Mouse (Mus musculus) liver, embryonic 14.5 days (tissue): Measurements from ENCODE around the gene Klhdc3. TPM values are rescaled to one million over a fixed set of nuclear protein-coding genes. Genes with fewer than 3 reads are reported as not detected.

ENCODE experiments used
- ATAC-seq: fragments of 200-750 bp; cut with Nextera tagmentation; 2 replicates; pipeline ENCODE4 v1.8.0; 2017; ENCODE audit warnings: moderate number of reproducible peaks, mild to moderate bottlenecking, moderate library complexity; ENCODE audit not compliant: insufficient read depth
- DNase-seq, 3 experiments: peaks; one replicate each; pipeline ENCODE4 v3.0.0-alpha.2; 2012 to 2013; ENCODE audit warnings: low read depth in 3 of 3, low spot score in 3 of 3
- H3K27ac ChIP-seq: fragments of 300-500 bp; sonication (generic); 2 replicates; pipeline ENCODE4 v1.5.1; 2014; ENCODE audit warnings: moderate library complexity, mild to moderate bottlenecking, control low read depth, inconsistent platforms
- H3K27me3 ChIP-seq: fragments of 300-500 bp; sonication (generic); 2 replicates; pipeline ENCODE4 v1.6.1; 2014; ENCODE audit warnings: mild to moderate bottlenecking, low read length, moderate library complexity; ENCODE audit not compliant: control insufficient read depth, insufficient read depth
- H3K36me3 ChIP-seq: fragments of 300-500 bp; sonication (generic); replicated peaks from 2 replicates; pipeline ENCODE4 v1.6.1; 2014; ENCODE audit warnings: low read depth; ENCODE audit not compliant: control insufficient read depth, insufficient read depth
- H3K4me1 ChIP-seq, 2 experiments: fragments of 200-500 bp in 1 of 2; fragments of 300-500 bp in 1 of 2; sonication (generic) in 1 of 2; replicated peaks; 2 replicates each; pipeline ENCODE4 v1.6.1; 2012 to 2014; ENCODE audit warnings: antibody characterized with exemption in 1 of 2, inconsistent platforms in 1 of 2, low read length in 1 of 2; ENCODE audit not compliant: control insufficient read depth in 2 of 2, insufficient read depth in 2 of 2
- H3K4me2 ChIP-seq: fragments of 300-500 bp; sonication (generic); 2 replicates; pipeline ENCODE4 v1.6.1; 2014; ENCODE audit warnings: low read depth, mild to moderate bottlenecking, control low read depth, moderate library complexity
- H3K4me3 ChIP-seq, 2 experiments: fragments of 200-500 bp in 1 of 2; fragments of 300-500 bp in 1 of 2; sonication (generic) in 1 of 2; 2 replicates each; pipeline ENCODE4 v1.5.1; 2012 to 2014; ENCODE audit warnings: low read depth in 2 of 2, low read length in 2 of 2, mild to moderate bottlenecking in 2 of 2, control low read depth in 1 of 2, inconsistent platforms in 1 of 2, moderate library complexity in 1 of 2; ENCODE audit not compliant: insufficient read depth in 1 of 2
- H3K9ac ChIP-seq: fragments of 300-500 bp; sonication (generic); replicated peaks from 2 replicates; pipeline ENCODE4 v1.6.1; 2014; ENCODE audit warnings: mild to moderate bottlenecking, control low read depth, moderate library complexity
- H3K9me3 ChIP-seq: fragments of 300-500 bp; sonication (generic); 2 replicates; pipeline ENCODE4 v1.6.1; 2016; ENCODE audit warnings: low read length, mixed read lengths; ENCODE audit not compliant: control insufficient read depth
- CTCF ChIP-seq: IDR thresholded peaks from 2 replicates; pipeline ENCODE4 v1.5.1; 2016; ENCODE audit warnings: antibody characterized with exemption, low read depth, control low read depth
- EP300 ChIP-seq: IDR thresholded peaks from 2 replicates; pipeline ENCODE4 v1.6.1; 2016; ENCODE audit warnings: antibody characterized with exemption, low read depth
- WGBS: fragments of 180-500 bp; shearing (Covaris S2); extraction: QIAGEN DNeasy Blood & Tissue Kit; methylation state at CpG from one replicate; pipeline ENCODE4 v1.1.7; 2014; ENCODE audit not compliant: insufficient replicate concordance; 5-methylcytosine and 5-hydroxymethylcytosine counted together
- polyA plus RNA-seq, 2 experiments: library from polyadenylated mRNA; depleted of rRNA in 1 of 2; stranded (reverse) in 1 of 2; unstranded in 1 of 2; fragments of >200 nt; fragmentation: Nextera tagmentation in 1 of 2; extraction: Ambion mirVana in 1 of 2; gene quantifications; 2 replicates each; pipeline versions ENCODE4 v1.2.1 to v1.2.3; 2012 to 2014

Klhdc3 gene
- polyA plus RNA-seq, 2 experiments, result 40.2 to 46.3 TPM

DNA sequence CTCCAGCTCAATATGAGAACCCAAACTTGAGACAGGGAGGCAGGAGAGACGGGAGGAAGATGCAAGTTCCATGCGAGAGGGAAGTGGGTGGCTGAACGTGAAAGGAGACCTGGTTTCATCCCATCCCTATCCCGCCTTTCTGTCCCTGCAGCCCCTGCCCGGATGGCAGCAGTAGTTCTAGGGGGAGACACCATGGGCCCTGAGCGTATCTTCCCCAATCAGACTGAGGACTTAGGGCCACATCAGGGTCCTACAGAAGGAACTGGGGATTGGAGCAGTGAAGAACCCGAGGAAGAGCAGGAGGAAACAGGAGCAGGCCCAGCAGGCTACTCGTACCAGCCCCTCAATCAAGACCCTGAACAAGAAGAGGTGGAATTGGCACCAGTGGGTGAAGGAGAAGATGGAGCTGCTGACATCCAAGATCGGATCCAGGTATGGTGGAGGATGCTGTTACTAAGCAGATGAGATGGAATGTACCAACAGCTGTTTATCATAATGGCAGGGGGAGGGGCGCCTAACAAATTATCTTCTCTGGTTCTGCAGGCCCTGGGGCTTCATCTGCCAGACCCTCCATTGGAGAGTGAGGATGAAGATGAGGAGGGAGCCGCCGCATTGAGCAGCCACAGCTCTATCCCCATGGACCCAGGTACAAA, 878 bp upstream of the Klhdc3 start:
- Histone ChIP-seq H3K9ac (peak overlapping the region; percentile 76), H3K4me2 (peak overlapping the region; percentile 82), H3K9me3 (no peaks in the 10 kb centered on the region), H3K36me3 (peaks cover 21% of the 10 kb centered on the region), H3K4me1 (peaks cover 14 to 19% of the 10 kb centered on the region in 2 experiments), H3K27ac (no peak overlapping the region; the same call in 1 of the 2 replicates), H3K4me3 (peak overlapping the region; percentile 65 to 73), H3K27me3 (no peaks in the 10 kb centered on the region)
- ATAC-seq (no peak), DNase-seq (no peak)
- TF ChIP-seq CTCF, result no peak
- TF ChIP-seq EP300, result no peak
- WGBS, result 24% methylated on average over 12 of the region's 12 CpGs

DNA sequence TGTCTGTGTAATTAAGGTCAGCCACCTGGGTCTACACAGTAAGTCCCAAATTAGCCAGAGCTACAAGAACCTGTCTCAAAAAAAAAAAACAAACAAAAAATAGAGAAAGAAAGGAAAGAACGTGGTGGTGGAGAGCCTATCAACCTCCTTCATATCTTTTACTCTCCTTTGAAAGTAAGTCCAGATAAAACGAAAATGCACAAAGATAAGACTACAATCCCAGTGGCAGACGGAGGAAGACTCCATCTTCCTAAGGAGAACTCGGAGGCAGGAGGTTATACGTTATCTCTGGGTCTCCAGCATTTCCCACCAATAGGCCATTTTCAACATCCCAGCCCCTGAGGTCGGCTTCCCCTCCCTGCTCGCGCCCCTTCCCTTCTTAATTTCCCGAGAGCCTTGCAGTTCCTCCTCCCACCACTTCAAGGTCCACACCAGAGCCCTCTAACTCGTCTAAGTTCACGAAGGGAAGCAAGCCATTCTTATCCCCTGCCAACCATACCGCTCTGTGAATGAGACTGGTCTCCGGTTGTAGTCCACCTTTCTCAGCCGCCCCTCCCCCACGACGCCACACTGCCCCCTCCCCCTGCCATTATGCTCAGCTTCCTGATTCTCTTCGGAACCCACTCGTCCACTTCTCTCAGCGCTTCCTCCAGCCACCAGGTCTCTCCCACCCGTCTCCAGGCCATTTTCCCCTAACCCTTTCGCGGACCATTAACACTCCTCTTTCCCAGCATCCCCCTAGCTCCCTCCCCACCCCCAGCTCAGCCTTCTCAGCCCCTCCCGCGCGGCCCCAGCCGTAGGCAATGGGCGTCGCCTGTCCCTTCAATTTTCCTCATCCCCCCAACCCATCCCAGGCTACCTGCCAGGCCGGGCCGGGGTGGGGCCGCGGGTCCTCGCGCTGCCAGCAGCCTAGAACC, 613 bp downstream of the Klhdc3 start:
- TF ChIP-seq CTCF (peak; percentile 51), EP300 (no peak)
- peak; percentile 0; the same call in 1 of the 2 replicates for ATAC-seq
- DNase-seq, result peak in 1 of 3 experiments; percentile 40
- Histone ChIP-seq H3K36me3 (peaks cover 29% of the 10 kb centered on the region), H3K9ac (peak overlapping the region; percentile 76), H3K9me3 (no peaks in the 10 kb centered on the region), H3K4me1 (peaks cover 14 to 19% of the 10 kb centered on the region in 2 experiments), H3K4me2 (peak overlapping the region; percentile 88), H3K27ac (peak overlapping the region; percentile 19), H3K27me3 (no peaks in the 10 kb centered on the region), H3K4me3 (peak overlapping the region; percentile 65 to 69)
- under 1% methylated on average over 34 of the region's 34 CpGs for WGBS

DNA sequence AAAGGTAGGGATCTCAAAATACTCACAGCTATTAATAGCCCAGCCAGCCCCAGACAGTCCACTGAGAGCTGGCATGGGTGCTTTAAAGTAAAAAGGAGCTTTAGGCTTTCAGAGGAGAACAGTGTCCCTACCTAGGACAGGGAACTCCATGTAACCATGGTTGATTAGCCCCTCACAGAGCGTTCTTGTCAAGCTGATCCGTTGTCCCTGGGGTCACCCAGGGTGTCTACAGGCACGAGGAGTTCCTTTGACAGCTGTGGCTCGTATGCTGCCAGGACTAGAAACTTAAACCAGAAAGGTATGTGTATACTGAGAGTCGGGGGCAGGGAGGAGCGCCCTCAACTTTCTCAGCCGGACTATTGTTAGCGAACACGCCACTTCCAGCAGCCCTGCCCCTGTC, 1.8 kb downstream of the Klhdc3 start:
- no peak for TF ChIP-seq EP300
- TF ChIP-seq CTCF, result no peak
- Histone ChIP-seq H3K27me3 (no peaks in the 10 kb centered on the region), H3K4me3 (no peak overlapping the region), H3K9ac (no peak overlapping the region), H3K9me3 (no peaks in the 10 kb centered on the region), H3K36me3 (peaks cover 25% of the 10 kb centered on the region), H3K27ac (no peak overlapping the region), H3K4me2 (peak overlapping the region; percentile 88), H3K4me1 (peaks cover 19 to 24% of the 10 kb centered on the region in 2 experiments)
- DNase-seq (no peak), ATAC-seq (no peak)
- WGBS, result 68% methylated on average over 9 of the region's 9 CpGs

DNA sequence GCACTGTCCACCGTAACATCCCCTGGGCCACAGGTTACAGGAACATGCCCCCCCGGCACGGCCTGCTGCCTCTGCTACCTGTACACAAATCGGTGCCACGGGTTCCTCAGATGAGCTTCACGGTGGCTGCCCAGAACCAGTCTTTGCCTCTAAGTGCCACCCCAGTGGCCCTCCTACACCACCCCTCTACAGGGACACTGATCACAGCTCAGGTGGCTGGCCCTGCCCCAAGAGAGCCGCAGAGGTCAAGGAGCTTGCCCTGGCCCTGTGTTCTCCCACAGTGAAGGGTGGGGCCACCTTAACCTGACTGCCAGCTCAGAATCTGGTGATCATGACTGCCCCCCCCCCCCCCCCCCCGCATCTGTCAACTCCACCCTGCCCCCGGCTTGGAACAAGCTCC, 2.3 kb downstream of the Klhdc3 start, which contains the start of gene Mea1:
Gene Mea1, plus strand, starts transcription at position 378 of the 400 bp plus-strand sequence.
- no peaks in the 10 kb centered on the region for H3K27me3 ChIP-seq
- DNase-seq (no peak), ATAC-seq (no peak)
- H3K4me3 ChIP-seq, result peak within 1 kb of the TSS; percentile 65 to 69
- TF ChIP-seq EP300, result no peak
- no peak for TF ChIP-seq CTCF
- H3K4me1 ChIP-seq, result peaks cover 19 to 24% of the 10 kb centered on the region in 2 experiments
- H3K9me3 ChIP-seq, result no peaks in the 10 kb centered on the region
- H3K27ac ChIP-seq, result peak within 1 kb of the TSS; percentile 19
- 80% methylated on average over 8 of the region's 9 CpGs for WGBS
- H3K4me2 ChIP-seq, result peak within 1 kb of the TSS; percentile 88
- H3K9ac ChIP-seq, result peak within 1 kb of the TSS; percentile 76
- peaks cover 25% of the 10 kb centered on the region for H3K36me3 ChIP-seq
